Mouse (Mus musculus) lung, adult 18-20 months (tissue): ENCODE results near the gene Tnk2.

Experiments used
- DNase-seq, 2 experiments: peaks; one replicate each; pipeline ENCODE4 v3.0.0; 2022; ENCODE audit warnings: mixed read lengths in 2 of 2

Tnk2 gene

DNA sequence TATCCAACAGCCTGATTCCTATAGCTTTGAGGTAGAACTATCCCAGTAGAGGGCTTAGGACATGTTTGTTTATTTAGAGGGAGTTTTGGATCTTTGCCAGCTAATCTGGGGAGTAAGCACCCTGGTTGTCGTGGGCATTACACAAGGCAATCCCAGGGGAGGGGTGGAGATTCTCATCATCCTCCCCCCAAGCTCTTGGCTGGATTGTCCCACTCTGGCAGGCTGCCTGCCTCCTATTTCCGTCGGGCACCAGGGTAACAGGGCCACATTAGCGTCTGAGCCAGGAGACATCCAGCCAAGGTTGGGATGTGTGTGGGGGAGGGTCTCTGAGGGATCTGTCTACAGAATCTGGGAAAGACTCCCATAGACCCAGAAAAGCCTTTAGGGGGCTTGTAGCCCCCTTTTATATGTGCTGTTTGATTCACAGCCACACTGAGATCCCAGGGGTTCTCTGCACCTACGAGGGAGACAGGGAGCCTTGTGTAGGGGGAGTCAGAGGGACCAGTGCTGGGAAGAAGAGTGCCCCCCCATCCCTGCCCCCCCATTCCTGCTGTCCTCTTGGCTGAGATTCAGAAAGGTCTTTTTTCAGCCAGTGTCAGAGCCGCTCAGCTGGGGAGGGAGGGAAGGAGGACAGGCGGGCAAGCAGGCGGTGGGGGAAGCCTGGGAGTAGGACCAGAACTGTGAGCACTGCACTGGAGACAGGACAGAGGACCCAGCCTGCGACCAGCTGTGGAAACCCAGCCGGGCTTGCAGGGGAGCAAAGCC lies 17.1 kb downstream of the Tnk2 start:
- DNase-seq, result peak; percentile 67 to 83

DNA sequence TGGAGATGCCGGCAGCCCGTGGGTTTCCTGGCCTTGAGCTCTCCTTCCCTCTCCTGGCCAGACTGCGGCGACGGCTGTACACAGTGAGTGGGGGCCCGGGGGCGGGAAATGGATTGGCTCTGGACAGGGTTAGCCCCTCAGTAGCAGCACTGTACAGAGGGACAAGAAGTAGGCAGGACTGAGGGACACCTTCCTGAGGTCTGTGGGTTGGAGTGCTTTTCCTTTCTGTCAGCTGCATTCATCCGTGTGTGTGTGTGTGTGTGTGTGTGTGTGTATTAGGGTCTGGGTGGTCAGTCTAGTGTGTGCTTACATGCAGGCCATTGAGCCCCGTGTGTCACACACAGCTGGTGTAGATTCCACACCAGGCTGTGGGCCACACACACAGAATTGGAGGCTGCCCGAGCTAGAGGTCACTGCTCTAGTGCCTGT lies 17.8 kb downstream of the Tnk2 start:
- no peak for DNase-seq

DNA sequence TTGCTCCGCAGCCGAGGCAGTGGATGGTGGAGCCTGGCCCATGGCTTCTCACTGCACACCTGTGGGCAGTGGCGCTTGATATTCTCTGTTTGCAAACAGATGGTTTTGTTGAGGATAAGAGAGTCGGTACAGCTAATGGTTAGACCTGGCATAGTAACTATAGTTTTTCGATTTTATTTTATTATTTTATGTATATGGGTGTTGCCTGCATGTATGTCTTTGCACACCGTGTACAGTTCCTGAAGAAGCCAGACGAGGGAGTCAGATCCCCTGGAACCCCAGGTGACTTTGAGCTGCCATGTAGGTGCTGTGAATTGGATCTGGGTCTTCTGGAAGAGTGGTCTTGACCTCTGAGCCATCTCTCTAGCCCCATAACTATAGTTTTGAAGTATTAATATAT lies 18.7 kb downstream of the Tnk2 start:
- DNase-seq, result no peak

DNA sequence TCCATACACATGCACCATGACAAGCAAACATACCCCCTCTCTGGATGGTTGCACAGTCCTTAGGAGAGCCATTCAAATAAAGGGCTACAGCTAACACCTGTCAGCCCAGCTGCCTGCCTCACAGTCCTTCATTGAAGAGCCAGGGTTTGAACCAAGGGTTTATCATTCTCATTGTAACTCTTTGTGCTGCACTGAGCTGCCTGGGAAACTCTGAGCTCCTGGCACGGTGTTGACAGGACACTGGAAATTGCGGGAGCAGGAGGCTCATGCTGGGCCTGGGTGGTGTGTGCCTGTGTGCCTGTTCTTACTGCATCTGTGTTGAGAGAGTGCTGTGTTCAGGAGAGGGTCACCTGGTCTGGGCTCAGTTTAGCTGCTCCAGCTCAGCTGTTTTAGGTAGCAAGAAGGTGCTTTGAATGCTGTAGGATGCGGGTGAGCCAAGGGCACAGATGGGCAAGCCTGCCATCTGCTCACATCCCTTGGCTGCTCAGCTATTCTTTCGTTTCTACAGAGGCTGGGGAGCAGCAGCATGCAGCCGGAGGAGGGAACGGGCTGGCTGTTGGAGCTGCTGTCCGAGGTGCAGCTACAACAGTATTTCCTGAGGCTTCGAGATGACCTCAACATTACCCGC lies 19.7 kb downstream of the Tnk2 start:
- no peak for DNase-seq

DNA sequence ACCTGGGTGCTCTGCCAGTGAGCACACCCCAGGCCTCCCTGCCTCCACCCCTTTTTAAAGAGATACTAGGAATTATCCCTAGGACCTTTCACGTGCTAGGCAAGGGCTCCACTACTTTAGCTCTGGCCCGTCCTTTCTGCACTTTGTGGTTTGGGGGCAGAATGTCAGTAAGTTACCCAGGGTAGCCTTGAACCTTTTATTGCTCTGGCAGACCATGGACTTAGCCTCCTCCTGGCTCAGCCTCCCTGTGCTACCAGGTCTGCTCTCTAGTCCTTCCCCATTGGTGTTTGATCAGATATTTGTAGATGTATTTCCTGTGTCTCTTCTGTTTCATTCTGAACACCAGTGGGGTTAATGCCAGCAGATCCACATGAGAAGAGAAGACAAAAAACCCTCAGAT lies 20.5 kb downstream of the Tnk2 start:
- no peak for DNase-seq

DNA sequence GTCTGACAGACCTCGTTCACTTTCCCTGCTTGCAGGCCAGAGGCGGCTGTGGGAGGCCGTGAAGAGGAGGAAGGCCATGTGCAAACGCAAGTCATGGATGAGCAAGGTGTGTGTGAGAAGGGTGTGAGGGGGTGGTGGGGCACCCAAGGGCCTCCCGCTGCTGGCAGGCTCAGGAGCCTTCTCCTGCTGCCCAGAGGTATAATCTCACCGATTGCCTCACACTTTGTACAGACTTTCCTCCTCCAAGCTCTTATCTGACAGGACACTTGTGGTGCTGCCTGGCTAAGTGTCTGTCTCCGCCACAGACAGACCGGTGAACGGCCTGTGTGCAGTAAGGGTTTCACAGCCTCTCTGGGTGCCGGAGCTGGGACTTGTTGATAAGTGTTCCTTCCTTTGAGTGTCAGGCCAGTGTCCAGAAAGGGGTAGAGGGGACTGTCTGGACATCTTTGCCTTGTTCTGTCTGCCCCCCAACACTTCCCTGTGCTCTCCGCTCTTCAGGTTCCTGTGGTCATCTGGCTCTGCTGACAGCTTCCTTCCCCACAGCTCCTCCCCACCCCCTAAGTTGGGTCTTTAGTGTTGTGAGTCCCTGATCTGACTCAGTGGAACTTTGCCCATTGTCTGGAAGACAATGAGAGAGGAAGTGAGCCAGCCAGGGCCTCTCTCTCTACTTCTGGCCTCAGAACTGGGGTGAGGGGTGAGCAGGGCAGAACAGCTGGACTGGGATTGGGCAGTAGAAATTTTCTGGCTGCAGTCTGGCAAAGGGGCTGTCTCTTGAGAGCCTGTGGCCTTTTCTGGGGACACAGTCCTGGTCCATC lies 22.4 kb downstream of the Tnk2 start:
- DNase-seq, result no peak

DNA sequence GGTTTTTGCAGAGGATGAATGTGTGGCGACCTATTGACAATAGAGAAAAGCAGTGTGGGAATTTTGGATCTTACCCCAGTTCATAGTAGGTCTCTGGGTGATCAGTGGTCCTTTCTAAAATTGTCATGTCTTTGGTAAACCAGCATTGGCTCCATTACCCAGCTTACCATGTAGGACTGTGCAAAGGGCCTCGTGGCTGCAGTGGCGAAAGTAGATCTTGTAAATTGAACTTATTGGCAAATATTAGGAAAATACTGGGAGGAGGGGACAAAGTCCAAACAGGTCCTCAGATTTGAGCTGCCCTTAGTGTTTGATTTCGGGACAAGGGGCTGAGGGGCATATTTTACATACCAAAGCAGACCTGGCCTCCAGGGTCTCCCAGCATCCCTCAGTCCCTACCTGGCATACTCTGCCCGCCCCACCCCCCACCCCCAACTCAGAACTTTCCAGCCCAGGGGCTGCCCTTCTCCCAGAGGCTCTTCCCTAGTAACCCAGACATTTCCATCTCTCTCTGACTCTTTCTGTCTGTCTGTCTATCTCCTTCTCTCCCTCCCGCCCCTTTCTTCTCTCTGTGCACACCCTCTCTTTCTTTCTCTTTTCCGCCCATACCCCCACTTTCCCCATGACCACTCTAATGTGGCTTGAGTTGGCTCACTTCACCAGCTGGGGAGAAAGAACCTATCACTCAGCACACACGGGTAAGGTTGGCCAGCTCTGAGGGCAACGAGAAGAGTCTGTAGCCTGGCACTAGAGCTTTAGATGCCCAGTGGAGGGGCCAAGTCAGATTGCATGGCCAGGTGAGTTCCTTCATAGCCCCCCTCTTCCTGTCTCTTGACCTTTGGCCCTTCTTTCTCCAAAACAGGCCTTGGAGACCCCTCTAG lies 23.2 kb downstream of the Tnk2 start:
- DNase-seq, result no peak

DNA sequence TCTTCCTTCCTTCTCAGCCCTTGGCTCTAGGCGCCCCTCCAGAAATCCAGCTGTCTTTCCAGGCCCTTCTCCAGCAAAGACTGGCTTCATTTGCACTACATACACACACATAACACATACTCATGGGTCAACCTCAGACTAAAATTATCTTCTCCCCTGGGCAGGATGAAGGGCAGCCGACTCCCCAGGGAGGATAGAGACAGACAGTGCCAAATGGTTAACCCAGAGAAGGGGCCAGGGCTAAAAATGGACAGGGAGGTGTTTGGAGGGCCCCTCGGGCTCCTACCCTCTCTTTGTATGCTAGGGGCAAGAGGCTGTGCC lies 23.8 kb downstream of the Tnk2 start:
- no peak for DNase-seq

DNA sequence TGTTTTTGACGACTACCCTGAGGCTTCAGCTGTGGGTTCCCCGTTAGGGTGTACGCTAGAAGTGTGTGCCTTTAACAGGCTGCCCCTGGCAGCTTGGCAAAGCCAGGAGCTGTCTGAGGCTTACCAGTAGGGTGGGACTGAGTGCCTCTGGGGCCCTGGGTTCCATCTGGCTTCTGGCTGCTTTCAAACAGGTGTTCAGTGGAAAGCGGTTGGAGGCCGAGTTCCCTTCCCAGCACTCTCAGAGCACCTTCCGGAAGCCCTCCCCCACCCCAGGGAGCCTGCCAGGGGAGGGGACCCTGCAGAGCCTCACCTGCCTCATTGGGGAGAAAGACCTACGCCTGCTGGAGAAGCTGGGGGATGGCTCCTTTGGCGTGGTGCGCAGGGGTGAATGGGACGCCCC lies 24.4 kb downstream of the Tnk2 start:
- DNase-seq, result no peak

DNA sequence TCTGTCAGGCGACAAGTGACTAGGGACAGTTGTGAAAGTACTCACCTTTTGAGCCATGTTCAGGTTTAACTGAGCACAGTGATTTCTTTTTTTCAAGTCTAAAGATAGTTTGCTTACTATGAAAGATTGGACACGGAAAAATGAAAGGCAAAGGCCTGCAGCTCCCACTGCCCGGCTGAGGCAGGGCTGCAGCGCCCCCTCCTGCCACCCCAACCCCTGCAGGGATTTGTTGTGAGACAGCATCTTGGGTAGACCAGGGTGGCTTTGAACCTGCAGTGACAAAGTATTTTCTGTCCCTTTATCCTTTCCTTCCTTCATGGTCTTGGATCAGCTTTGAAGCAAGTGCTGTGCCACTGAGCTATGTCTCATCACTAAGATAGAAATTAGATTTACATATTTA lies 24.8 kb downstream of the Tnk2 start:
- DNase-seq, result no peak

DNA sequence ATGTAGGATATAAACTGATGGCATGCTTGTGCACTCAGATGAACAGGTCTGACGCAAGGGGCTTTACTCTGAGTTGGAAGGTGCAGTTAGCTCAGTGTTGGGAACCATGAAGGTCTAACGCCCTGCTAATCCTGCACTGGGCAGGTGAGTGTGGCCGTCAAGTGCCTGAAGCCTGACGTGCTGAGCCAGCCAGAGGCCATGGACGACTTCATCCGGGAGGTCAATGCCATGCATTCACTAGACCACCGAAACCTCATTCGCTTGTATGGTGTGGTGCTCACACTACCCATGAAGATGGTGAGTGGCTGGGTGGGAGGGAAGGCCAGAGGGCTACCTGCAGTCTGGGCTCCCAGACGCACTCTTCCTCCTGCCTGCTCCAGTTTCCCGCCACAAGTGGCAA lies 25.6 kb downstream of the Tnk2 start:
- no peak for DNase-seq

DNA sequence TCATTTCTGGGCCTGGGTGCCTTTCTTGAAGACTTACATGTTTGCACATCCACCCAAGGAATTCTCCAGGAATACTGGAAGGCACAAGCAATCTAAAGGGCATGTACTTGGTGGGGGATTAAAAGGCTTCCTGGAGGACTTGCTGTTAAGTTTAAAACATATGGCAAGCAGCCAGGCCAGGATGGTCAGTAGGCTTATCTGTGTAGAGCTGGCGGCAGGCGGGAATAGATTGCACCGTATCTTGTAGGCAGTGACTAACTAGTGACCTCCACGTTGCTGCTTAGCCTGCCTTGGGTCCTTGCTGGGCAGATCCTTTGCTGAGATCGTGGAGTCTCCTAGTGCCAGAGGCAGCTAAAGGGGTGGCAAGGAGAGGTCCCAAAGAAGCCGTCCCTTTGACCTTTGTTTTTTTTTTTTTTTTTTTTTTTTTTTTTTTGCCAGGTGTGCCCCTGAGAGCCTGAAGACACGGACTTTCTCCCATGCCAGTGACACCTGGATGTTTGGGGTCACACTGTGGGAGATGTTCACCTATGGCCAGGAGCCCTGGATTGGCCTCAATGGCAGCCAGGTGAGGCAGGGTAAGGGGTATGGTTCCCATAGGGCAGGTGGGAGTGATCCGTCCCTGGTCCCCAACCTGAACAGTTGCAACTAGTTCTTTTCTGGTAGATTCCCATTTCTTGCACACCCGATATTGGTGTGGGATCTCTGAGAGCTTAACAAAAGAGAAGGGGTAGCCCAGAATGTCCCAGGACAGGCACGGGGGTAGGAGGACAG lies 26.9 kb downstream of the Tnk2 start:
- DNase-seq, result no peak

DNA sequence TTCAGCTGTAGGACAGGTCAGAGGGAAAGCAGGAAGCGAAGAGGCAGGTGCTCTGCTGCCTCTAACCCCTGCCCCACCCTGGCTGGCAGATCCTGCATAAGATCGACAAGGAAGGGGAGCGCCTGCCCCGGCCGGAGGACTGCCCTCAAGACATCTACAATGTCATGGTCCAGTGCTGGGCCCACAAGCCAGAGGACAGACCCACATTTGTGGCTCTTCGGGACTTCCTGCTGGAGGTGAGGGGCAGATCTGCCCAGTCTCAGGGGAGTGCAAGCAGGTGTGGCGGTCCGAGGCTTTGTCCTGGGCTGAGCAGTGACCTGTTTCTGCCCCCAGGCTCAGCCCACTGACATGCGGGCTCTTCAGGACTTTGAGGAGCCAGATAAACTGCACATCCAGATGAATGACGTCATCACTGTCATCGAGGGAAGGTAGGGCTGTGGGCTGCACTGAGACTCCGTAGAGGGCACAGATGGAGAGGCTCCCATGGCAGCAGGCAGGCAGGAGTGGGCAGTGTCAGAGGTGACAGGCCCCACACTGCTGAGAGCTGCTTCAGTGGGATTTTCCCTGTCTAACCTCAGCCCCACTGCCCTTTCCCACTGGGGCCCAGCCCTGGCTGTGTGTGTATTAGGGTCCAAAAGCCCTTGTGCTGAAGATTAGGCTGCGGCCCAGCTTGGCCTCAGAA lies 27.7 kb downstream of the Tnk2 start:
- DNase-seq, result no peak

DNA sequence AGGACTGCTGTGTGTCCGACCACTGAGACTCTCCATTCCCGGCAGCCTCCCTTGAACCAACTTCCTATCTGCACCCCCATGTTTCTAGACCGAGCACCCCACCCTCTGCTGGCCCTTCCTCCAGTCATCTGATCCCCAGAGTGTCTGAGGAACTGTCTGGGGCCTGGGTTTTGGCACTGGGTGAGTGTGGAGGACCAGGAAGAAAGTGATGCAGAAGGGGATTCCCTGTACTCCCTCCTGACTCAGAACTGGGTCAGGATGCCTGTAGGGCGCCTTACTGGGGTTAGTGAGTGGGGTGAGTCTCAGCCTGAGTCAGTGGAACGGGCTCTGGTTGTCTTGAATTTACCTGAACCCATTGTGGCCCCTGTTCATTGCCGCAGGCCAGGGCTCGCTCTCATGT lies 28.6 kb downstream of the Tnk2 start:
- DNase-seq, result no peak

DNA sequence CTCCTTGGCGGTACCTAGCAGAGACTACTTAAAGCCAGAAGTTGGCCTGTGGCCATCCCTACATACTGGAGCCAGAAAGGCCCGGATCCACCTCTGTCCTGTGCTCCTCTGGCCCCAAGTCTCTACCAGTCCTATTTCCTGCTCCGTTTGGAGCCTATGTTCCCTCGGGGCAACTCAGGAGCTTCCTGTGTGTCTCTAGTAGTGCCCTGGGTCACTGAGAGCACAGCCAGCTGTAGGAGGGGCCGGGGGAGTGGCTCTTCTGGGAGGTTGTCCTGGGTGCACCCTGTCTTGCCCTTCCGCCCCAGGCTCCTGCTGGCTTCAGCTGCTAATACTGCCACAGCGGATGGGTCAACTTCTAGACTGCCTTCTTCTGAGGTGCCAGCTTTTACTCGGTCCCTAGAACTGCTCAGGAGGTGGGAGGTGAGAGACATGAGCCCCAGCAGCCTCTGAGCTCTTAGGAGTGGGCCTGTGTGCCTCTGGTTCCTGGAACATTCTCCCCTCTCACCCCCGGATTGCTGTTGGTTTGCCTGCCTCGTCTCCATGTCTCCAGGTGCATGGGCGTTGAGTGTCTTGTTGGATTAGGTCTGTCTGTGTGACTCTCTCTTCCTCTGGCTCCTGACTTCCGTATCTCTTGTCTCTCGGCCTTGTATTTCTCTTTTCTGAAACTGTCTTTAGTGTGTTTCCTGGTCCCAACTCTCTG lies 29.3 kb downstream of the Tnk2 start:
- peak; percentile 60 to 78 for DNase-seq

DNA sequence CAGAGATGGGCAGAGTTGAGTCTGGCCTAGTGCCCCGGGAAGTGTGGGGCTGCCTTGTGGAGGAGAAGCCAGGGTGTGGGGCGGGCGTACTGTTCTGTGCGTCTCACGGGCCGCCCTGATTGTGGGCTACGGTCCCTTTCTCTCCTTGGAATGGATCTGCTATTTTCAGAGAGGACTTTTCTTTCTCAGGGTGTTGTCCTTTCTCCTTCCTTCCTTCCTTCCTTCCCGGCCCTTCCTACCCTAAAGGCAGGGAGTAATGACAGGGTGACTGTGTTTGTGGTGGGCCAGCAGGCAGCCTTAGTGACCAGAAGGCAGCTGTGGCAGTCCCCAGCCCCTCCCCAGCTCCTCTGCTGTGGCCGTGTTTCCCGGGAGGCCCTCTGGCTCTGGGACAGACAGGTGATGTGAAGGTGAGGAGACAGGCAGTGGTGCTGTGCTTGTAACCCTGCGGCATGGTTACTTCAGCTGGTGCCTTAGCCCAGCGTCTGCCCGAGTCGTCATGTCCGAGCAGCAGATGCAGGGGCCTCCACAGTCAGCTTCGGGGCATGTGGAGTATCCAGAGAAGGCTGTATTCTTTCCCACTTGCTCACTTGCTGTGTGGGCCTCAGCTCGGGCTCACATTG lies 30.6 kb downstream of the Tnk2 start:
- DNase-seq, result no peak

DNA sequence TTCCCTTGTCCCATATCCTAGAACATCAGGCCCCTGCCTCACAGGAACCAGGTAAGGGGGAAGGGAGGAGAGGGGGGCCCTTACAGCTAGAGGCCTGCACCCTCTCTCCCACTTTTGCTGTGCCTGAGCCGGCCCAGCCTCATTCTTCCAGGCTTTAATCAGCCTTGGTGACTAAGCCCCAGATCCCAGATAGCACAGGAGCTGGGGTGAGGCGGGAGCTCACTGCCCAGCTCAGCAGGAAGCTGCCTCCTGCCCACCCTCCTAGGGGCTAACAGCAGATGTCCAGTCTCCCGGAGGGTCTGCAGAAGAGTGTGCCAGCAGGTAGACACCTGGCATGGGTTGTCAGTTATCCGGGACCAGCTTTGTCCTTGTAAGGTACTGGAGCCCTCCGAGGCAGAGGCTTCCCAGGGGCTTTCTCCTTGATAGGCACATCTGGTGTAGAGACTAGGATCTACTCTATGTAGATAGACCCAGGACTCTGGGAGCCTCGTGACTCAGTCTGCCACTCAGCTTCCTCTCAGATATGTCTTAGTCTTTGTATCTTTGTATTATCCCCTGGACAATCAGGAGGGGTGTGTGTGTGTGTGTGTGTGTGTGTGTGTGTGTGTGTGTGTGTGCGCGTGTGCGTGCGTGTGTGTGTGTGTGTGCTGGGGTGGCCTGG lies 33.5 kb downstream of the Tnk2 start:
- DNase-seq, result no peak

DNA sequence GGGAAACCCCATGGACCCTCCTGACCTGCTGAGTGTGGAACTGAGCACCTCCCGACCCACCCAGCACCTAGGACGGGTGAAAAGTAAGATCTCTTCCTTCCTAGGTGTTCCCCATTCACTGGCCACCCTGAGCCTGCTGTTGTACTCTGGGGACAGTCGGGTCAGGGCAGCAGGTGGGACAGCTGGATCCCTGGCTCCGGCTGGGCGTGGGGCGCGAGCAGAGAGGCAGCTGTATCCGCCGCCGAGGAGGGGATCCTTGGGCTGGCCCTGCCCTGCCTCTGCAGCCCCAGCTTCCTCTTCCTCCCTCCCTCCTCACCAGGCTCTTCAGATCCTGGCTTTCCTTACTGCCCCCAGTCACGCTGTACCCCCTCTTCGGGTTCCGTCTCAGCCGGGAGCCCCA lies 34.2 kb downstream of the Tnk2 start:
- no peak for DNase-seq

DNA sequence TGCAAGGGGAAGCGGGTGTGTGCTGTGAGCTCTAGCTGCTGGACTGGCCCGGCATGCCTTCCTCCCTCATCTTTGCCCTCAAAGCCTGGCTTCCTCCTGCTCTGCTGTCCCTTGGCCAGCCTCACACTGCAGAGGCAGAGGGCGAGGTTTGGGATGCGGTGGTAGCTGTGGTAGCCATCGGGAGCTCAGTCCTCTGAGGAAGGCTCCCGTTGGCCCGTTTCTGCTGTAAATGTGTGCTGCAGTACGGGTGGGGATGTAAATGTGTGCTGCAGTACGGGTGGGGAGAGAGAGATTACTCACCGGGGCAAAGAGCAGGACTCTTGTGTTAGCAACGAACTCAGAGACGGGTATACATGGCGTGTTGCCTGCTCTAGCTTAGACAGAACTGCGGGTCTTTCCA lies 35.1 kb downstream of the Tnk2 start:
- DNase-seq, result no peak

DNA sequence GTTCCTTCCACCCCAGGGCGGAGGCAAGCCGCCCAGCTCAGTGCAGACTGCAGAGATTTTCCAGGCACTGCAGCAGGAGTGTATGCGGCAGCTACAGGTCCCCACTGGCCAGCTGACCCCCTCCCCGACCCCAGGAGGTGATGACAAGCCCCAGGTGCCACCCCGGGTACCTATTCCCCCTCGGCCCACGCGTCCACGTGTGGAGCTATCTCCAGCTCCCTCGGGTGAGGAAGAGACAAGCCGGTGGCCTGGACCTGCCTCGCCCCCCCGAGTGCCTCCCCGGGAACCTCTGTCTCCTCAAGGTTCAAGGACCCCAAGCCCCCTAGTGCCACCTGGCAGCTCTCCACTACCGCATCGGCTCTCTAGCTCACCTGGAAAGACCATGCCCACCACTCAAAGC lies 36.3 kb downstream of the Tnk2 start:
- no peak for DNase-seq
